Mouse (Mus musculus): Measurements from ENCODE around the gene Irf2bpl. TPM values are rescaled to one million over a fixed set of nuclear protein-coding genes. Genes with fewer than 3 reads are reported as not detected.

Gene Irf2bpl
- polyA plus RNA-seq, 1 experiment, result 49.7 TPM

GRCm38 (mm10) chr12:86864316-86865020, 20.1 kb downstream of the Irf2bpl start:
- Histone ChIP-seq H3K4me3 (ENCODE audit: insufficient read depth, poor library complexity, severe bottlenecking) (no peak overlapping the region), H3K79me3 (ENCODE audit: low read depth) (no peaks in the 10 kb centered on the region), H3K79me2 (ENCODE audit: control insufficient read depth, insufficient read depth) (no peaks in the 10 kb centered on the region), H3K27me3 (ENCODE audit: control insufficient read depth, insufficient read depth, insufficient read length) (no peaks in the 10 kb centered on the region), H3ac (ENCODE audit: control insufficient read depth, insufficient read length, low read depth) (no peak overlapping the region), H3K36me3 (ENCODE audit: control insufficient read depth, insufficient read depth) (no peaks in the 10 kb centered on the region)
- TF ChIP-seq CEBPB (IDR thresholded peaks at IDR 0.05; ENCODE audit: low read depth), result no peak
- TF ChIP-seq MYOG (IDR thresholded peaks at IDR 0.05; ENCODE audit: control insufficient read depth, extremely low read depth, insufficient read length), result no peak
- no peak for TF ChIP-seq MYOD1 (IDR thresholded peaks at IDR 0.05; ENCODE audit: control insufficient read depth, insufficient read length, low read depth)
- TF ChIP-seq CTCF (IDR thresholded peaks at IDR 0.05; ENCODE audit: control insufficient read depth, insufficient read depth, insufficient read length), result no peak
- no peak for TF ChIP-seq FOSL1 (IDR thresholded peaks at IDR 0.05; ENCODE audit: insufficient read depth, low read length, poor library complexity, severe bottlenecking)
- no peak for TF ChIP-seq MAX (IDR thresholded peaks at IDR 0.05)

GRCm38 (mm10) chr12:86859924-86860790, 24.4 kb downstream of the Irf2bpl start:
- no peak overlapping the region for H3K4me3 ChIP-seq (ENCODE audit: insufficient read depth, poor library complexity, severe bottlenecking)

GRCm38 (mm10) chr12:86858983-86859872, 25.4 kb downstream of the Irf2bpl start:
- H3K4me3 ChIP-seq (ENCODE audit: insufficient read depth, poor library complexity, severe bottlenecking), result no peak overlapping the region
- no peaks in the 10 kb centered on the region for H3K36me3 ChIP-seq (ENCODE audit: control insufficient read depth, insufficient read depth)
- H3K79me2 ChIP-seq (ENCODE audit: control insufficient read depth, insufficient read depth), result no peaks in the 10 kb centered on the region
- H3K27me3 ChIP-seq (ENCODE audit: control insufficient read depth, insufficient read depth, insufficient read length), result no peaks in the 10 kb centered on the region
- H3K79me3 ChIP-seq (ENCODE audit: low read depth), result no peaks in the 10 kb centered on the region
- H3ac ChIP-seq (ENCODE audit: control insufficient read depth, insufficient read length, low read depth), result no peak overlapping the region
- TF ChIP-seq CEBPB (IDR thresholded peaks at IDR 0.05; ENCODE audit: low read depth) (no peak), FOSL1 (IDR thresholded peaks at IDR 0.05; ENCODE audit: insufficient read depth, low read length, poor library complexity, severe bottlenecking) (no peak), CTCF (IDR thresholded peaks at IDR 0.05; ENCODE audit: control insufficient read depth, insufficient read depth, insufficient read length) (no peak), MYOG (IDR thresholded peaks at IDR 0.05; ENCODE audit: control insufficient read depth, extremely low read depth, insufficient read length) (no peak), MYOD1 (IDR thresholded peaks at IDR 0.05; ENCODE audit: control insufficient read depth, insufficient read length, low read depth) (no peak), USF1 (IDR thresholded peaks at IDR 0.05; ENCODE audit: low read depth) (no peak), MAX (IDR thresholded peaks at IDR 0.05) (no peak)

More at GRCm38 (mm10) chr12:86859924-86860790, 24.4 kb downstream of the Irf2bpl start:
- no peaks in the 10 kb centered on the region for H3K79me2 ChIP-seq (ENCODE audit: control insufficient read depth, insufficient read depth)
- H3K36me3 ChIP-seq (ENCODE audit: control insufficient read depth, insufficient read depth), result no peaks in the 10 kb centered on the region
- H3K79me3 ChIP-seq (ENCODE audit: low read depth), result no peaks in the 10 kb centered on the region
- H3ac ChIP-seq (ENCODE audit: control insufficient read depth, insufficient read length, low read depth), result no peak overlapping the region
- TF ChIP-seq CTCF (IDR thresholded peaks at IDR 0.05; ENCODE audit: control insufficient read depth, insufficient read depth, insufficient read length), result no peak
- H3K27me3 ChIP-seq (ENCODE audit: control insufficient read depth, insufficient read depth, insufficient read length), result no peaks in the 10 kb centered on the region

- H3K4me3 ChIP-seq (ENCODE audit: insufficient read depth, poor library complexity, severe bottlenecking), result no peak overlapping the region
Measured at GRCm38 (mm10) chr12:86858498-86858897, 26.1 kb downstream of the Irf2bpl start.

GRCm38 (mm10) chr12:86857290-86857689, 27.3 kb downstream of the Irf2bpl start:
- TF ChIP-seq CEBPB (IDR thresholded peaks at IDR 0.05; ENCODE audit: low read depth) (no peak), MAX (IDR thresholded peaks at IDR 0.05) (no peak), MYOD1 (IDR thresholded peaks at IDR 0.05; ENCODE audit: control insufficient read depth, insufficient read length, low read depth) (no peak), CTCF (IDR thresholded peaks at IDR 0.05; ENCODE audit: control insufficient read depth, insufficient read depth, insufficient read length) (no peak), USF1 (IDR thresholded peaks at IDR 0.05; ENCODE audit: low read depth) (no peak), FOSL1 (IDR thresholded peaks at IDR 0.05; ENCODE audit: insufficient read depth, low read length, poor library complexity, severe bottlenecking) (no peak), MYOG (IDR thresholded peaks at IDR 0.05; ENCODE audit: control insufficient read depth, extremely low read depth, insufficient read length) (no peak)
- no peak overlapping the region for H3K4me3 ChIP-seq (ENCODE audit: insufficient read depth, poor library complexity, severe bottlenecking)
- no peaks in the 10 kb centered on the region for H3K27me3 ChIP-seq (ENCODE audit: control insufficient read depth, insufficient read depth, insufficient read length)
- H3ac ChIP-seq (ENCODE audit: control insufficient read depth, insufficient read length, low read depth), result no peak overlapping the region
- H3K79me2 ChIP-seq (ENCODE audit: control insufficient read depth, insufficient read depth), result no peaks in the 10 kb centered on the region
- H3K36me3 ChIP-seq (ENCODE audit: control insufficient read depth, insufficient read depth), result no peaks in the 10 kb centered on the region
- H3K79me3 ChIP-seq (ENCODE audit: low read depth), result no peaks in the 10 kb centered on the region

More at GRCm38 (mm10) chr12:86858498-86858897, 26.1 kb downstream of the Irf2bpl start:
- no peaks in the 10 kb centered on the region for H3K36me3 ChIP-seq (ENCODE audit: control insufficient read depth, insufficient read depth)
- H3ac ChIP-seq (ENCODE audit: control insufficient read depth, insufficient read length, low read depth), result no peak overlapping the region
- H3K79me3 ChIP-seq (ENCODE audit: low read depth), result no peaks in the 10 kb centered on the region
- H3K79me2 ChIP-seq (ENCODE audit: control insufficient read depth, insufficient read depth), result no peaks in the 10 kb centered on the region
- TF ChIP-seq CEBPB (IDR thresholded peaks at IDR 0.05; ENCODE audit: low read depth) (no peak), FOSL1 (IDR thresholded peaks at IDR 0.05; ENCODE audit: insufficient read depth, low read length, poor library complexity, severe bottlenecking) (no peak), MAX (IDR thresholded peaks at IDR 0.05) (no peak), CTCF (IDR thresholded peaks at IDR 0.05; ENCODE audit: control insufficient read depth, insufficient read depth, insufficient read length) (no peak), MYOD1 (IDR thresholded peaks at IDR 0.05; ENCODE audit: control insufficient read depth, insufficient read length, low read depth) (no peak), MYOG (IDR thresholded peaks at IDR 0.05; ENCODE audit: control insufficient read depth, extremely low read depth, insufficient read length) (no peak), USF1 (IDR thresholded peaks at IDR 0.05; ENCODE audit: low read depth) (no peak)
- no peaks in the 10 kb centered on the region for H3K27me3 ChIP-seq (ENCODE audit: control insufficient read depth, insufficient read depth, insufficient read length)

Data from C2C12 (cell line).